ENCODE assay signal across 26 mouse cellular contexts in the genomic region with DNA sequence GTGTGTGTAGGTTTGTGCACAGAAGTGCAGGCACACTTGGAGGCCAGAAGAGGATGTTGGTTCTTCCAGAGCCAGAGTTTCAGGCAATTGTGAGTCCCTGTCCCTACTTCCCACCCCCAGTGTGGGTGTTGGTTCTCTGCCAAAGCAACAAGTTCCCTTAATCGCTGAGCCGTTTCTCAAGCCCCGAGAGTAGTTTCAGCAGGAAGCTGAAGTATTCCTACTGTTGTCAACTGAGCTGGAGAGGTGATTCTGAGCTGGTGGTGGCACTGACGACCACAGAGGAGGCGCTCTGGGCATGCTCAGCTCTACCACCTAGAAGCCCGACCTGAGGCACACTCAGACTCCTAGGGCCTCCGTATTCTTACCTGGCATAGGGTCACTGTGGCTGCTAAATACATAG. TPM values are rescaled to one million over a fixed set of nuclear protein-coding genes. Genes with fewer than 3 reads are reported as not detected.
DNase-seq lines count a peak whose midpoint lies in the region; ATAC-seq and TF ChIP-seq lines count a peak whose summit lies in the region.
"Had no signal": no experiment of that assay in that cellular context is flagged by ENCODE, and none has a peak within 500 bp of the region (broad histone marks: within the 10 kb centered on the region; RNA-seq: fewer than 3 reads in every experiment).

Slc22a14 (minus strand) TSS at position 270 of the 400 bp plus-strand sequence.

- TF ChIP-seq POLR2A in MEL (IDR thresholded peaks at IDR 0.05; ENCODE audit: control insufficient read depth in 1 of 2, insufficient read depth in 1 of 2, low read depth in 1 of 2, low read length in 2 of 2, poor library complexity in 1 of 2), result no peak

- H3K4me3 ChIP-seq in heart, embryonic 11.5 days (ENCODE audit: low read depth, low read length), result no peak within 1 kb of the TSS
- H3K4me3 ChIP-seq in MEL (ENCODE audit: control insufficient read depth in 1 of 2, insufficient read depth in 1 of 2, low read depth in 2 of 2, low read length in 2 of 2), result no peak within 1 kb of the TSS
- H3K4me3 ChIP-seq: forebrain, embryonic 10.5 days; hindbrain, embryonic 13.5 days; liver, embryonic 12.5 days; lung, embryonic 15.5 days had no signal

- no peak within 1 kb of the TSS for H3K4me2 ChIP-seq in heart, embryonic 11.5 days
- H3K4me2 ChIP-seq: hindbrain, embryonic 13.5 days; liver, embryonic 12.5 days; lung, embryonic 15.5 days had no signal

- DNase-seq in heart, postnatal 10 days, result peak; percentile 24 to 30
- DNase-seq in layer of hippocampus, adult 9-11 months, result peak; percentile 52
- no peak for DNase-seq in layer of hippocampus, postnatal 10 days (ENCODE audit: low spot score in 2 of 2)
- DNase-seq in MEL (ENCODE audit: low read depth, low spot score), result peak; percentile 85
- no peak for DNase-seq in liver
- DNase-seq in adrenal gland, adult (ENCODE audit: inconsistent age in 2 of 2, low spot score in 1 of 2), result no peak
- DNase-seq: adrenal gland, adult 2 months; B cell, adult 2 months; cerebellum, adult 9-11 months; embryo, embryonic 11 days; kidney, adult 8-10 months; right cerebral cortex, postnatal 25 days; thymus, postnatal 14 days had no signal

- peaks cover 10% of the 10 kb centered on the region for H3K4me1 ChIP-seq in heart, embryonic 11.5 days (ENCODE audit: control insufficient read depth, insufficient read depth, low read length)
- H3K4me1 ChIP-seq in MEL (ENCODE audit: control insufficient read depth in 1 of 2, insufficient read depth in 2 of 2, low read length in 2 of 2), result peaks cover 6 to 17% of the 10 kb centered on the region in 2 experiments
- H3K4me1 ChIP-seq: forebrain, embryonic 10.5 days; hindbrain, embryonic 13.5 days; liver, embryonic 12.5 days; lung, embryonic 15.5 days had no signal

- no peak for TF ChIP-seq RAD21 in MEL (IDR thresholded peaks at IDR 0.05; ENCODE audit: low read depth, low read length)

- H3K36me3 ChIP-seq in heart, embryonic 11.5 days (ENCODE audit: control insufficient read depth, insufficient read depth, low read length), result no peaks in the 10 kb centered on the region
- H3K36me3 ChIP-seq in MEL (ENCODE audit: control insufficient read depth in 1 of 2, insufficient read depth in 2 of 2, low read length in 2 of 2), result peaks cover 0 to 8% of the 10 kb centered on the region in 2 experiments; a peak in 3 of 4 replicates
- H3K36me3 ChIP-seq: hindbrain, embryonic 13.5 days; lung, embryonic 15.5 days had no signal

- no peaks in the 10 kb centered on the region for H3K27me3 ChIP-seq in heart, embryonic 11.5 days (ENCODE audit: control insufficient read depth, insufficient read depth, low read length)
- H3K27me3 ChIP-seq in MEL (ENCODE audit: control insufficient read depth in 1 of 2, insufficient read depth in 2 of 2, low read length in 2 of 2), result no peaks in the 10 kb centered on the region
- H3K27me3 ChIP-seq: hindbrain, embryonic 13.5 days; liver, embryonic 12.5 days; lung, embryonic 15.5 days had no signal

- no peaks in the 10 kb centered on the region for H3K79me2 ChIP-seq in MEL (ENCODE audit: control insufficient read depth, insufficient read depth, low read length, poor library complexity)

- no peak within 1 kb of the TSS for H3K27ac ChIP-seq in heart, embryonic 11.5 days (ENCODE audit: low read depth, low read length)
- H3K27ac ChIP-seq in MEL (ENCODE audit: control insufficient read depth, low read depth, low read length), result peak within 1 kb of the TSS; percentile 37
- H3K27ac ChIP-seq: forebrain, embryonic 10.5 days; hindbrain, embryonic 13.5 days; liver, embryonic 12.5 days; lung, embryonic 15.5 days had no signal

- ATAC-seq in heart, embryonic 11.5 days (replicated peaks; ENCODE audit: insufficient number of reproducible peaks, low FRiP score, low TSS enrichment), result no peak
- peak; percentile 89 for ATAC-seq in granulocyte monocyte progenitor cell, adult 5-6 weeks (replicated peaks; ENCODE audit: poor library complexity, severe bottlenecking)
- ATAC-seq: inflammation-experienced regulatory T-cells, adult 6 months; liver, embryonic 12.5 days had no signal

- no peak; a peak in 1 of 6 replicates for TF ChIP-seq CTCF in MEL (IDR thresholded peaks at IDR 0.05 in 2 of 3, conservative IDR thresholded peaks at IDR 0.05 in 1 of 3; ENCODE audit: control insufficient read depth in 1 of 3, insufficient read depth in 1 of 3, low read depth in 2 of 3, low read length in 3 of 3, poor library complexity in 1 of 3, severe bottlenecking in 1 of 3)

- intact Hi-C loops in heart, postnatal 10 days (cut with DNase I), result no loop called here

- no peak; a peak in 1 of 4 replicates for TF ChIP-seq EP300 in MEL (IDR thresholded peaks at IDR 0.05; ENCODE audit: low read depth in 1 of 2, low read length in 2 of 2)

- whole genome bisulfite sequencing in heart, embryonic 11.5 days (ENCODE audit: insufficient replicate concordance), result 62% methylated on average over 7 of the region's 7 CpGs

- no peaks in the 10 kb centered on the region for H3K9me3 ChIP-seq in heart, embryonic 11.5 days (replicated peaks; ENCODE audit: control insufficient read depth, low read length)
- no peaks in the 10 kb centered on the region for H3K9me3 ChIP-seq in MEL (replicated peaks; ENCODE audit: insufficient read depth, low read length)
- H3K9me3 ChIP-seq: forebrain, embryonic 10.5 days; hindbrain, embryonic 13.5 days; liver, embryonic 12.5 days; lung, embryonic 15.5 days had no signal

- no peak within 1 kb of the TSS for H3K9ac ChIP-seq in heart, embryonic 11.5 days (ENCODE audit: low read depth, low read length)
- H3K9ac ChIP-seq in MEL (ENCODE audit: control insufficient read depth, low read depth, low read length, poor library complexity, severe bottlenecking), result no peak within 1 kb of the TSS; the same call in 1 of the 2 replicates
- H3K9ac ChIP-seq: hindbrain, embryonic 13.5 days; liver, embryonic 12.5 days; lung, embryonic 15.5 days had no signal

TF ChIP-seq in MEL, 35 proteins besides CTCF, POLR2A, EP300 and RAD21:
- TF ChIP-seq POLR2AphosphoS5 (IDR thresholded peaks at IDR 0.05; ENCODE audit: borderline replicate concordance, low read depth, low read length) (no peak), NRF1 (IDR thresholded peaks at IDR 0.05; ENCODE audit: insufficient read depth, low read depth, low read length, poor library complexity, severe bottlenecking) (peak; percentile 54; the same call in 1 of the 2 replicates)

RNA-seq across cellular contexts. Expression of gene Slc22a14, which starts in this region (rescaled TPM):
- under 1 TPM in 1 of 2 experiments, not detected in 1; 0.32 TPM for total RNA-seq in heart, postnatal 10 days (2021)
- not detected in 2 replicates for polyA plus RNA-seq in heart, embryonic 11.5 days (2014; fragmentation: Nextera tagmentation; extraction: Ambion mirVana)
- total RNA-seq in layer of hippocampus, postnatal 10 days (2021), result not detected
- total RNA-seq in MEL (2012; rRNA removed), result not detected in 2 replicates
- polyA plus RNA-seq in MEL (2012; ENCODE audit: insufficient read depth in 1 of 2, insufficient read length in 2 of 2, low read depth in 1 of 2, low replicate concordance in 2 of 2, missing spikeins in 1 of 2), result not detected
- total RNA-seq in granulocyte monocyte progenitor cell, adult 5-6 weeks (2014; fragmentation: Nextera tagmentation), result not detected in 2 replicates
- total RNA-seq in granulocyte monocyte progenitor cell, adult 5-6 weeks (2017), result not detected in 2 replicates
- total RNA-seq: gastrocnemius, adult 18-20 months; left cerebral cortex, adult 8-10 months; midbrain, postnatal 0 days; neutrophil, adult 5-6 weeks had no signal
- polyA plus RNA-seq: adrenal gland, adult 2 months; forebrain, embryonic 10.5 days; hindbrain, embryonic 13.5 days; inflammation-experienced regulatory T-cells, adult 6 months; limb, embryonic 11.5 days; liver, embryonic 12.5 days; lung, embryonic 15.5 days; midbrain, postnatal 0 days; stomach, embryonic 16.5 days had no signal

Comparison
In these comparisons a context has a peak if more than half of its experiments do, and no peak if none do; other contexts are left out.
1. Peak in DNase-seq in heart, postnatal 10 days; RNA of the gene not detected or under 1 TPM.
2. Peak in DNase-seq and H3K27ac ChIP-seq in MEL; RNA of the gene not detected or under 1 TPM.
3. Peak in ATAC-seq in granulocyte monocyte progenitor cell, adult 5-6 weeks; RNA of the gene not detected or under 1 TPM.